Mouse (Mus musculus): ENCODE data around the gene Utp14b.

GRCm38 (mm10) chr1:78706338-78706737 lies 48.5 kb downstream of the Utp14b start:
- TF ChIP-seq CTCF (IDR thresholded peaks at IDR 0.05 in 2 of 3, conservative IDR thresholded peaks at IDR 0.05 in 1 of 3; ENCODE audit: control insufficient read depth in 1 of 3, insufficient read depth in 1 of 3, low read depth in 2 of 3, low read length in 3 of 3, poor library complexity in 1 of 3, severe bottlenecking in 1 of 3) (no peak), USF1 (IDR thresholded peaks at IDR 0.05; ENCODE audit: low read depth, low read length) (no peak), CHD1 (IDR thresholded peaks at IDR 0.05; ENCODE audit: low read depth, low read length) (no peak), POLR2A (IDR thresholded peaks at IDR 0.05; ENCODE audit: control insufficient read depth in 1 of 2, insufficient read depth in 1 of 2, low read depth in 1 of 2, low read length in 2 of 2, poor library complexity in 1 of 2) (no peak), EP300 (IDR thresholded peaks at IDR 0.05; ENCODE audit: low read depth in 1 of 2, low read length in 2 of 2) (no peak), TBP (IDR thresholded peaks at IDR 0.05; ENCODE audit: low read depth, low read length) (no peak), RCOR1 (IDR thresholded peaks at IDR 0.05; ENCODE audit: low read depth, low read length) (no peak), MXI1 (IDR thresholded peaks at IDR 0.05; ENCODE audit: low read depth, low read length) (no peak), HCFC1 (IDR thresholded peaks at IDR 0.05; ENCODE audit: low read depth, low read length) (no peak), ZC3H11A (IDR thresholded peaks at IDR 0.05; ENCODE audit: low read depth, low read length) (no peak), E2F4 (IDR thresholded peaks at IDR 0.05; ENCODE audit: borderline replicate concordance, low read depth, low read length) (no peak), ELF1 (IDR thresholded peaks at IDR 0.05; ENCODE audit: low read depth, low read length) (no peak), SMC3 (IDR thresholded peaks at IDR 0.05; ENCODE audit: low read depth, low read length) (no peak), TAL1 (IDR thresholded peaks at IDR 0.05; ENCODE audit: low read length) (no peak)

All from MEL (cell line).